16 mouse cellular contexts compared by ENCODE assay signal in the genomic region with DNA sequence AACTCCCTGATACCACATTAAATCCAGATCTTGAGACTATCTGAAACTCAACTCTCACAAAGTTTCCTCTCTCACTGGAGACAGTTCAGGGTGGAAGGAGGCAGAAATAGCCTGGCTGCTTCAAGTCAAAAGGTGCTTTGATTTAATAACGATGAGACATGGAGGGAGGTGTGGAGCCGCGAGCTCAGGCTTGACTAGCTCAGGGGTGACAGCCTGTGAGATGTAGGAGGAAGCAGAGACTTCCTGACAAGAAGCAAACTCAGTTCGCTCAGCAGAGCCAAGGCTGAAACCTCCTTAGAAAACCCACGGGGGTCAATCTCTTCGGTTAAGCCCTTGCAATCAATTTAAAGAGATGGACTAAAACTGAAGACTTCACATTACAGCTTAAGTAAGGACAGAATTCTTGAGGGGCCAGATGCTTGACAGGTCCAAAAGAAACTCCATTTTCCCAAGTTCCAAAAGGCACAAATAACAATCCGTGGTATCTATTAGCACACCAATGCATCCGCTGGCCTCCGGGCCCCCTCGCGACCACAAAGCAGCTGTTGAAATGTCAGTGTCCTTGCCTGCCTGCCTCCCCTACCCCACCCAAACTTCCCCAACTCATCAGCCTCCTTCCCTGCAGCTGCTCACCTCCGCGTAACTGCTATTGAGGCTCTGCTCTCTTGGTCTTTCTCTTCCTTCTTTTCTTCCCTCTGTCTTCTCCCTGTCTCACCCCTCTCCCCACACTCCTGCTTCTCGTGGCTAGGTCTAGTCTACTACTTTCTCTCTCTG.
A peak's percentile ranks its signal among the peaks of the same experiment; 100 is the strongest.
DNase-seq lines count a peak whose midpoint lies in the region; ATAC-seq and TF ChIP-seq lines count a peak whose summit lies in the region.
"Had no signal": no experiment of that assay in that cellular context is flagged by ENCODE, and none has a peak within 500 bp of the region (broad histone marks: within the 10 kb centered on the region; RNA-seq: fewer than 3 reads in every experiment).

No protein-coding gene starts in this region.

- peak overlapping the region; percentile 58 for H3K27ac ChIP-seq in spleen, adult 2 months (ENCODE audit: insufficient read depth, low read length)
- peak overlapping the region; percentile 35 for H3K27ac ChIP-seq in embryonic facial prominence, embryonic 15.5 days (replicated peaks)
- H3K27ac ChIP-seq: embryonic facial prominence, embryonic 13.5 days; limb, embryonic 15.5 days had no signal

- peak in 1 of 2 experiments; percentile 12 for DNase-seq in spleen, adult 2 months (ENCODE audit: low read depth in 1 of 2, low spot score in 2 of 2)
- no peak for DNase-seq in spleen, adult 12 weeks (ENCODE audit: low spot score)
- peak; percentile 51 for DNase-seq in thymus, postnatal 4 days
- no peak for DNase-seq in urinary bladder, adult 2 months (ENCODE audit: low spot score)
- DNase-seq in c-Kit-positive CD71-positive TER-119-positive erythroid progenitor cells, embryonic 14.5 days (ENCODE audit: low spot score), result no peak
- DNase-seq in layer of hippocampus, postnatal 14 days (ENCODE audit: low spot score in 2 of 2), result no peak
- DNase-seq: cerebellum, adult 9-10 months; heart, adult 18-20 months; heart, postnatal 36 days; lung, postnatal 36 days had no signal

- ATAC-seq in embryonic facial prominence, embryonic 15.5 days (ENCODE audit: insufficient number of reproducible peaks, low FRiP score, low TSS enrichment, low read depth), result no peak
- ATAC-seq: intestine, embryonic 16.5 days had no signal

- H3K4me1 ChIP-seq in spleen, adult 2 months (ENCODE audit: control insufficient read depth, insufficient read depth, insufficient read length), result peaks cover 8% of the 10 kb centered on the region; the same call in 1 of the 2 replicates
- H3K4me1 ChIP-seq in embryonic facial prominence, embryonic 15.5 days, result peaks cover 9% of the 10 kb centered on the region
- peaks cover 31% of the 10 kb centered on the region for H3K4me1 ChIP-seq in megakaryocyte, embryonic 14.5 days

- no peak for TF ChIP-seq CTCF in spleen, adult 2 months (IDR thresholded peaks at IDR 0.05; ENCODE audit: extremely low read depth, insufficient read depth, insufficient read length, insufficient replicate concordance)

- no peaks in the 10 kb centered on the region for H3K9me3 ChIP-seq in embryonic facial prominence, embryonic 15.5 days (replicated peaks)
- H3K9me3 ChIP-seq in megakaryocyte, embryonic 14.5 days, result peaks cover 17% of the 10 kb centered on the region
- H3K9me3 ChIP-seq: embryonic facial prominence, embryonic 13.5 days; limb, embryonic 15.5 days had no signal

- no peak overlapping the region for H3K4me2 ChIP-seq in embryonic facial prominence, embryonic 15.5 days (replicated peaks)
- H3K4me2 ChIP-seq: embryonic facial prominence, embryonic 13.5 days; limb, embryonic 15.5 days had no signal

- H3K36me3 ChIP-seq in spleen, adult 2 months (ENCODE audit: control insufficient read depth, insufficient read depth, low read length), result no peaks in the 10 kb centered on the region
- no peaks in the 10 kb centered on the region for H3K36me3 ChIP-seq in embryonic facial prominence, embryonic 15.5 days
- H3K36me3 ChIP-seq in megakaryocyte, embryonic 14.5 days (replicated peaks; ENCODE audit: low read length), result peaks cover 11% of the 10 kb centered on the region
- H3K36me3 ChIP-seq: embryonic facial prominence, embryonic 13.5 days; limb, embryonic 15.5 days had no signal

- peak overlapping the region; percentile 0; the same call in 1 of the 2 replicates for H3K4me3 ChIP-seq in spleen, adult 2 months (ENCODE audit: extremely low read depth, insufficient read depth, insufficient read length)
- H3K4me3 ChIP-seq in embryonic facial prominence, embryonic 15.5 days (replicated peaks), result no peak overlapping the region
- peak overlapping the region; percentile 87 for H3K4me3 ChIP-seq in megakaryocyte, embryonic 14.5 days (replicated peaks)
- H3K4me3 ChIP-seq: embryonic facial prominence, embryonic 13.5 days; limb, embryonic 15.5 days; myocyte had no signal

- H3K27me3 ChIP-seq in spleen, adult 2 months (ENCODE audit: control insufficient read depth, insufficient read depth, low read length), result no peaks in the 10 kb centered on the region
- no peaks in the 10 kb centered on the region for H3K27me3 ChIP-seq in embryonic facial prominence, embryonic 15.5 days
- H3K27me3 ChIP-seq in megakaryocyte, embryonic 14.5 days (replicated peaks), result no peaks in the 10 kb centered on the region
- H3K27me3 ChIP-seq: embryonic facial prominence, embryonic 13.5 days; limb, embryonic 15.5 days had no signal

- 3% methylated on average over 14 of the region's 14 CpGs for WGBS in spleen, adult 2 months
- 42% methylated on average over 14 of the region's 14 CpGs for WGBS in embryonic facial prominence, embryonic 15.5 days

- no peak for TF ChIP-seq POLR2A in spleen, adult 2 months (IDR thresholded peaks at IDR 0.05; ENCODE audit: low read depth, low read length)

- no peak overlapping the region for H3K9ac ChIP-seq in embryonic facial prominence, embryonic 15.5 days
- H3K9ac ChIP-seq: embryonic facial prominence, embryonic 13.5 days; limb, embryonic 15.5 days had no signal
